Mouse (Mus musculus): Measurements from ENCODE around the gene Rab35. TPM values are rescaled to one million over a fixed set of nuclear protein-coding genes. Genes with fewer than 3 reads are reported as not detected.

Gene Rab35
- 10 to 100 TPM; 43.2 to 44.8 TPM for total RNA-seq (2021)

DNA sequence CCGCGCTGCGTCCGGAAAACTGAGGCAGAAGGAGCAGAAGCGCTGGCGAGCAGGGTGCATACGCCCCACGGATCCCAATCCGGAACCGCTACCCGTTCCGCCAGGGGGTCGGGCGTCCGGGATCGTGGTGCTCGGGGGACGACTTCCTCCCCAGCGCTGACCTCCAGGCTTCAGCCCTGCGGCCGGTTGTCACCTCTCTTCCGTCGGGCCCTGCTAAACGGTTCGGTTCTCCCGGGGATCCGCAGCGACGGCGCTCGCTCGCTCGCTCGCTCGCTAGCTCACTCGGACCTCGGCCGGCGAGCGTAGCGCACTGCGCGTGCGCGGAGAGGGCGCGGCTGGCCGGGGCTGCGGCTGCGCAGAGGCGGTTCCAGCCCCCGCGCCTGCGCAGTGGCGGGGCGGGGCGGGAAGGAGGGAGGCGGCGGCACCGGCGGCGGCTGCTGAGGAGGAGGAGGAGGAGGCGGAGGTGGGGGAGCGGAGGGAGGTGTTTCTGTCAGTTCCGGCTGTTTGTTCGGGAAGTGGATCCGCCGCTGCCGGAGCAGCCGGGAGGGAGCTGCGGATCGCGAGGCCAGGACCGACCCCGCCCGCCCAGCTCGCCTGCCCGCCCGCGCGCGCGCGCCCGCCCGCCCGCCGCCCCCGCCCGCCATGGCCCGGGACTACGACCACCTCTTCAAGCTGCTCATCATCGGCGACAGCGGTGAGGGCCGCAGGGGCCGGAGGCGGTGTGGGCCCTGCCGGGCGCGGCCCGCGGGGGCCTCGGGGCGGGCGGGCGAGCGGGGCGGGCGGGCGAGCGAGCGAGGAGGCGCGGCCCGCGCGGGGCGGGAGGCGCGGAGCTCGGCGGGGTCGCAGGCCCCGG is at the start of gene Rab35:
Gene Rab35 (plus strand): TSS at position 404 of the 853 bp plus-strand sequence.
- peak; percentile 94 for DNase-seq (ENCODE audit: low spot score)
- intact Hi-C loops (cut with DNase I), result loop anchor here (2.0 to 5.0 kb wide), 2 partner anchors 21 to 139 kb away; no protein-coding TSS in a partner anchor

DNA sequence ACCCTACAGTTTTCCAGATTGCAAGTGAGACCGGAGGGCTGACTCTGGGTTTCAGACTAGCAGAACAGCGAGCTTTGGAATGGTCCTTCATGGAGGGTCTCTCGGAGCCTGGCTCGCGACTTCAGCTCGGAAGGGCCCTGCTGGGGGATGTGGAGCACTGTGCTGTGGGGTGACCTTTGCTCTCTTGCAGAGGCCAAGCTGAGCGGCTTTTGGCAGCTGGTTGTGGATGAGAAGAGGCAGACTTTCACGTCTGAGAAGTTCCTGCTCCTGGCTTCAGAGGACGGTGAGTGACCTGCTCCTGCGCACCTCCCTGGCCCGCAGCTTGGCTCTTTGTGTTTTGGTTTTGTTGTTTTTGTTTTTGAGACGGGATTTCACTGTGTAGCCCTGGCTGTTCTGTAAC is 46.1 kb upstream of the Rab35 start:
- intact Hi-C loops (cut with DNase I), result no loop called here
- no peak for DNase-seq (ENCODE audit: low spot score)

DNA sequence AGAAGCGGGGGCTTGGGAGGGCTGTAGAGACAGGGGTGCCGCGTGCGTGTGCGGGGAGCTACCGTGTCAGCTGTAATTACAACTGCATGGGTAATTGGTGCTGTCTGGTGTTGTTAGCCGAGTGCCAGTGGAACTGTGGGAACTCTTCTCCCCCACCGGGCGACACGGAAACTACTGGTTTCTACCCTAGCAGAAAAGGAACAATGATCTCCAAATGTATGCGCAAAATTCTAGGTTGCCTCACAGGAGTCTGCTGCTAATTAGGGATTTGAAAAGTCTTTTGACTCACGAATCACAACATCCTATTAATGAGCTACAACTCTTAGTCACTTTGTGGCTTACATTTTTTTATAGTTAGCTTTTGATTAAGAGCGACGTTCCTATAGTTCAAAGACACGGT is 45.5 kb upstream of the Rab35 start:
- intact Hi-C loops (cut with DNase I), result no loop called here
- DNase-seq (ENCODE audit: low spot score), result no peak

DNA sequence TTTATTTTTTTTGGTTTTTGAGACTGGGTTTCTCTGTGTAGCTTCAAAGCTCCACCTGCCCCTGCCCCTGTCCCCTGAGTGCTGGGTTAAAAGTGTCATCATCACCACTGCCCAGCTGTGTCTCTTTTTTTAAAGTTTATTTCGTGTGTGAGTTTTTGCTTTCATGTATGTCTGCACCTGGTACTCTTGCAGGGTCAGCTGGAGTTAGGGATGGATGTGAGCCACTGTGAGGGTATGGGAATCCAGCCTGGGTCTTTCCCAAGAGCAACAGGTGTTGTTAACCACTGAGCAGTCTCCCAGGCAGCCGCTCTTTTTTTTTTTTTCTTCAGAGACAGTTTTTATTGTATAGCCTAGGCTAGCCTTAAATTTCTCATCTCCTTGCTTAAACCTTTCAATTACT is 44.9 kb upstream of the Rab35 start:
- intact Hi-C loops (cut with DNase I), result no loop called here
- no peak for DNase-seq (ENCODE audit: low spot score)

DNA sequence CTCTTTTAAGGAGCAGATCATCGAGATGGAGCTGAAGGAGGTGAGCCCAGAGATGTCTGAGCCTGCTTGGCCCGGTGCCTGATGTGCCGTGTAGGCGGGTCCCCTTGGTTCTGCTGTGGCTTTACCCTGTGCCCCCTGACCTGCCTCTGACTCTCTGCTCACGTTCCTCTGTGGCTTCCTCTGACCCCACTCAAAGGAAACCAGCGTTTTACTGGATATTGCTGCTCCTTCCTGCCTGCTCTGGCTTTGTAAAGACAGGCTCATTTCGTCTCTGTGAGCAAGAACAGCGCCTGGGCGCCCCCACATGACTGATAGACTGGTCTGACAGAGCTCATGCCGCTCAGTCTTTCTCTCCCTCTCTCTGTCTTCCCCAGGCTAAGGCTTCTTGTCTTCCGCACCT is 40.7 kb upstream of the Rab35 start:
- intact Hi-C loops (cut with DNase I), result no loop called here
- no peak for DNase-seq (ENCODE audit: low spot score)

DNA sequence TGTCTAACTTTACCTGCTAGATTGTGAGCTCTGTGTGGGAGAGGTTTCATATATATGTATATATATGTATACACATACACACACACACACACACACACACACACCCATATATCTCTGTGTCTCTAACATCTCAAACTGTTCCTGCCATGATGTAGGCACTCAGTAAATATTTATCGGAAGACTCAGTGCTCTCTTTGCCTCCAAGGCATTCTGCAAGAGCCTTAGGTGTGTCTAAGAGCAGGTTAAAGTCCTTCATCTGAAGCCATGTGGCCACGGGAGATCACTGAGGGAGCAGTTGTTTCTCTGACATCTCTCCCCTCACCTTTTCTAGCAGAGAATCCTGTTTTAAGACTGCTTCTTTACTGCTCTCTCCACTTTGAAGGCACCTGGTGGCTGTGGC is 40.2 kb upstream of the Rab35 start:
- intact Hi-C loops (cut with DNase I), result no loop called here
- no peak for DNase-seq (ENCODE audit: low spot score)

DNA sequence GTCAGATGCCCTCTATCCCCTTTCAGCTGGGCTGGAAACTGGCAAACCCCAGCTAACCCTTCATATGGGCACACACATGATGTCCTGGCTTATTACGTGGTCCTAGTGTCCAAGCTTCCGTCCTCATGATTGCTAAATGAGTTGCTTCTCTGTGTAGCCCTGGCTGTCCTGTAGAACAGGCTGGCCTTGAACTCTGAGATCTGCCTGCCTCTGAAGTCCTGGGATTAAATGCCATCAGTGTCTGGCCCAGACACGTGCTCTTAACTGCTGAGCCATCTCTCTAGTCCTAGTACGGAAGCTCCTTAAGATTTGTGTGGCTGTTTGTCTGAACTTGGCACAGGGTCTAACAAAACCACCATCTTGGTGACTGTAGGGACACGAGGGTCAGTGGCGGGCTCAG is 28.1 kb upstream of the Rab35 start:
- DNase-seq (ENCODE audit: low spot score), result no peak
- intact Hi-C loops (cut with DNase I), result no loop called here

DNA sequence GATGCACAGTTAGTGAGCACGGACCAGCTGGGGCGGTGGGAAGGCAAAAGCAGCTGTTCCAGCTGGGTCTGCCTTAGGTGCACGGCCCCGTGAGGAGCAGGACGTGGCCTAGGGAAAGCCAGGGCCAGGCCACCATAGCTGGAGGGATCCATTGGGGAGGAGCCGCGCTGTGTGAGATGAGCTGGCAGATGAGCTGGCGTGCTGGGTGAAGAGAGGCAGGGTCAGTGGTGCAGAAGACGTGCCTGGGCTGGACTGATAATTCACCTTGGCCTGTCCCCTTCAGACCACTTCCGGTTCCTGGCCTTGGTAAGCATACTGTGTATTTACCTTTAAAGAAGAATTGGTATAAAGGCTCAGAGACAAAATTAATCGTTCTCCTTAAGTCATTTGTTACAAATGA is 20.1 kb upstream of the Rab35 start:
- DNase-seq (ENCODE audit: low spot score), result no peak
- intact Hi-C loops (cut with DNase I), result no loop called here

DNA sequence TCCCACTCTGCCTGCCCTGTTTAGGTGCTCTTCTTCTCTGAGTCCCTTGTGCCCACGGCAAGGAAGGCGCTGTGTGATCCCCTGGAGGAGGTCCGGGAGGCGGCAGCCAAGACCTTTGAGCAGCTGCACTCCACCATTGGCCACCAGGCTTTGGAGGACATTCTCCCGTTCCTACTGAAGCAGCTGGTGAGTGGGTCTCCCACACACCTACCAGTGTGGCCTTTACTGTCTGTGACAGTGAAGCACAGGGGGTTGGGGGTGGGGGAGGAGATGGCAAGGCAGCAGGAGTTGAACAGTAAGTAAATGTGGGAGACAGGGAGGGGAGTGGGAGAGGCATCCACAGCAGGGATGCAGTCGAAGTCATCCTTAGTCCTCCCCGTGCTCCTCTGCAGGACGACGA is 18.4 kb upstream of the Rab35 start:
- no peak for DNase-seq (ENCODE audit: low spot score)
- intact Hi-C loops (cut with DNase I), result no loop called here

DNA sequence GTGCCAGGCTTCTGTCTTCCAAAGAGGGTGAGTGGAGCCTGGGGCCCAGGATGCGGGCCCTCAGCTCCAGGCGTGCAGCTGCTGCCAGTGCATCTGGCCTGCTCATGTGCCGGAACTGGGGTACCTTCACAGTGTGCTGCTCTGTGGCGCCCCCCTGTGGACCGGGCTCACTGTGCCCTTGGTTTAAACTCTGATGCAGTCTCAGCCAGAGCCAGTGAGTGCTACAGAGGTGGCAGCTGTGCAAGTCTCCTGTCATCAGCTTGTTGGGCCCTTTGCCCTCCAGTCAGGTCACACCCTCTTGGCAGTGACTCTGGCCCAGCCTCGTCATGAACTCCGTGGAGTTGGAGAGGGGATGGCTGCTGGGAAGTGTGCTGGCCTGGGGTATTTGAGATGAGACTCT is 16.8 kb upstream of the Rab35 start:
- DNase-seq (ENCODE audit: low spot score), result peak; percentile 42
- intact Hi-C loops (cut with DNase I), result no loop called here

DNA sequence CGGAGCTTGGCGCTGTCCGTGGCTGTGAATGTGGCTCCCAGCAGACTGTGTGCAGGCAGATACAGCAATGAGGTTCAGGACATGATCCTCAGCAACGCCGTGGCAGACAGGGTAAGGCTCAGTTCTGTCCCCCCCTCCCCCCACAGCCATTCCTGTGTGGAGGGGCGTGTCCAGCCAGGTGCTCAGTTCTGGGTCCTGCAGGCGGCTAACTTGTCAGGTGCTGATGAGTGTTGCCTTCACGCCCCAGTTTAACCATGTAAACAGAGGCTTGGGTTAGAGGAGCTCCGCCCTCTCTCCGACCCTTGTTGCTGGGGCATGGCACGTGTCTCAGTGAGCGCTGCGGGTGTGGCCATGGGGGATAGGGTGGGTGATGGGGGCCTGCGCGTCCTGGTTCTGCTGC is 12.0 kb upstream of the Rab35 start:
- DNase-seq (ENCODE audit: low spot score), result no peak
- intact Hi-C loops (cut with DNase I), result no loop called here

DNA sequence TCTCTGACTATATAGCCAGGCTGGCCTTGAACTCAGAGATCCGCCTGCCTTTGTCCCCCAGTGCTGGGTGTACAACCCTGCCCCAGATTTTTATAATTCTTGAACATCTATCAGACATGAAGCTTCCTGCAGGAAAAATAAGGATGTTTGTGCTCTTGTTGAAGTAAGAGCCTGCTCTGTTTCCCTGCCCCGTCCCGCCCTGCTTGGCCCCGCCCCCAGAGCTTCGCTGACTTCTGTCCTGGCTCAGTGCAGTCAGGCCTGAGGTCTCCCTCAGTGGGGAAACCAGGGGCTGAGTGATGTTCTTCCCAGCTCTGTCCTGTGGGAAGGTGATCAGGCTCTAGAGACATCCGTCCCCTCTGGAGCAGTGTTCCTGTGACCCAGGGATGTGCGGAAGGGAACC is 9.0 kb upstream of the Rab35 start:
- intact Hi-C loops (cut with DNase I), result no loop called here
- no peak for DNase-seq (ENCODE audit: low spot score)

DNA sequence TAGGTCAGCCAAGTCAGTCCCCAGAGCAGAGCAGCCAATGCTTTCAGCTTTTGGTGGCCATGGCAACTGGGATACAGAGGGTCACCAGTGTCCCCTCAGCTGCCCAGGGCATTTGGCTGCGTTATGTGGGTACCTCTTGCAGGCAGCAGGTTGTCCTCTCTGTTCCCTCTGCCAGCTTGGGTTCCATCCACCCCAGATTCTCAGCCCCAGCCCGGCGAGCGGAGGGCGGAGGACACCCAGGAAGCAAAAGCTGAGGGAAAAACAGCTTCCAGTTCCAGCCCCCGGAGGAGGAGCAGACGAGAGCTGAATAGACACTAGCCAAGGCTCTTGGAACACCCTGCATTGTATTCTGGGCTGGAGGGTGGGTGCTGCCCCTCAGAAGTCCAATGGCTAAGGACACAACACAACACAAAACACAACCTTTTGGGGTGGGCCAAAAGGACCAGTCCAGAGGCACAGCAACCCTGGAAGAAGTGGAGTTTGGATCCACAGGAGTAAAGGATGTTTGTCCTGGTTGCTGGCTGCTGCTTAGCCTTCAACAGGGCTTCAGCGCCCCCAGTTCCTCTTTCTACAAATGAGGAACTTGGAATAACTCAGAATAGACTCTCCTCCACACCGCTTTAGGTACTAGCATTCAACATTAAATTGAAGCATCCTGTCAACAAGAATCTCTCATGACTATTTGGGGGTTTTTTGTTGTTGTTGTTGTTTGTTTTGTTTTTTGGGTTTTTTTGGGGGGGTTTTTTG is 7.8 kb upstream of the Rab35 start:
- no peak for DNase-seq (ENCODE audit: low spot score)
- intact Hi-C loops (cut with DNase I), result no loop called here

DNA sequence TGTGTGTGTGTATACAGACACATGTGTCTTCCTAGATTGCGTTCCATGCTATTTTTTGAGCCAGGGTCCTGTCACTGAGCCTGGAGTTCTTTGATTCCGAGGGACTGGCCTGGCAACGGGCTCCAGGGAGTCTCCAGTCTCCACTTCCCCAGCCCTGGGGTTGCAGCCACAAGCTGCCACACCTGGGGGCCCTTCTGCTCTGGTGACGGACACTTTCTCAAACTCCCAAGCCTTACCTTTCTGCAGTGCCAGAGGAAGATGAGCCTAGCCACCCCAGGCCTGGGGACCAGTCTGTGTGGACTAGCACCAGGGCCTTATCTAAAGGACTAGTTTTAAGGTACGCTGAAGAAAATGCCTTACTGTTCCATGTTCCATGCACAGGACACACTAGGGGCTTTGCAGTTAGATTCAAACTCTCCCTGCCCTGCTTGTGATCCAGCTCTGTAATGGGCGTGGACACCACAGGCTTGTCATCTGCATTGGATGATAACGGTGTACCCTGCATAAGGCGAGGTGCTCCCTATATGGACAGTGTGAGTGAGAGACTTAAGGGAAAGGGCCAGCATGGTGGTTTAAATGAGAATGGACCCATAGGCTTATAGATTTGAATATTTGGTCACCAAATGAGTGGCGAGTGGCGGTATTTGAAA is 5.3 kb upstream of the Rab35 start:
- DNase-seq (ENCODE audit: low spot score), result no peak
- intact Hi-C loops (cut with DNase I), result no loop called here

DNA sequence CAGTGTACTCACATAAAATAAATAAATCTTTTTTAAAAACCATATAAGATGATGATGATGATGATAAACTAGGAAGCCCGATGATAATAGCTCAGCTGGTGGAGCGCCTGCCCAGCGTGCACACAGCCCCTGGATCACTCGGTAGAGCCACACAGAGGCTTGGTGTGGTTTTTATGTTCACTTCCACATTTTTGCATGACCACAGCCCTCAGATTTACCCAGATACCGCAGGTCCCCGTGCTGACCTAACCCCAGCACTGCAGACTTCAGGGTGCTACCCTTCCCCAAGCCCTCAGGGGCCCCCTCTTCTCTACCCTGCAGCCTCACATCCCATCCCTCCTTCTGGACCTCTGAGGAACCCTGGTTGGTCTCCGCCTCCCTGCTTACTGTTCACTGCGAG is 3.6 kb upstream of the Rab35 start:
- no peak for DNase-seq (ENCODE audit: low spot score)
- intact Hi-C loops (cut with DNase I), result no loop called here

DNA sequence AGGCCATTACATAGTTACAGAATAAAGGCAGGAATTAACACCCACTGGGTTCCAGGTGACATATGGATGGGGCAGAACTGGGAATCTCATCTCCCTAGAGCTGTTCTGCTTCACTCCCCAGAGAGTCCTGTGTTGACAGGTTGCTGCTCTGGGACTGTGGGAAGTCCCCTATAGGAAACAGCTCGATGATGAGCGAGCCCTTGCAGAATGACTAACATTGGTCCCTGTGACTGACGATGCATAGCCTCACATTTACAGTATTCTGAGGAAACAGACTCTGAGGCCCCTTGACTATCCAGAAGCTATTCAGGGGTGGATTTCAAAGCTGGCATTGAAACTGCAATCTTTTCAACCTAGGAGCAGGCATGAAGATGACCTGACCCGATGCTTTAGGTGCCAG is 2.0 kb upstream of the Rab35 start:
- intact Hi-C loops (cut with DNase I), result loop anchor here (5.0 kb wide), 1 partner anchor 137 kb away; no protein-coding TSS in a partner anchor
- no peak for DNase-seq (ENCODE audit: low spot score)

DNA sequence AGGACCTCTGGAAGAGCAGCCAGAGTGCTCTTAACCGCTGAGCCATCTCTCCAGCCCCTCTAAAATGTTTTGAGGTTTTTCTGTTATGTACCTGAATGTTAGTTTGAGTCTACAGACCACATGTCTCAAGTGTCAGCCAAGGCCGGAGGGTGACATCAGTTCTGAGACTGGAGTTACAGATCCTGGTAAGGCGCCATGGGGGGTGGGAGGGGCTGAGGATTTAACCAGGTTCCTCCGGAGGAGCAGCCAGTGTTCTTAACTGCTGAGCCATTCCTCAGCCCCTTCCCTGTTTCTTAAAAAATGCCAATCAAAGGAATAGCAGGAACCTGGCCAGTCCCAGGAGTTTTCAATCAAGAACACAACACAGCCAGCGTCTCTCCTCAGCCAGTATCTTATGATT is 1.4 kb upstream of the Rab35 start:
- DNase-seq (ENCODE audit: low spot score), result no peak
- intact Hi-C loops (cut with DNase I), result loop anchor here (5.0 kb wide), 1 partner anchor 138 kb away; no protein-coding TSS in a partner anchor

DNA sequence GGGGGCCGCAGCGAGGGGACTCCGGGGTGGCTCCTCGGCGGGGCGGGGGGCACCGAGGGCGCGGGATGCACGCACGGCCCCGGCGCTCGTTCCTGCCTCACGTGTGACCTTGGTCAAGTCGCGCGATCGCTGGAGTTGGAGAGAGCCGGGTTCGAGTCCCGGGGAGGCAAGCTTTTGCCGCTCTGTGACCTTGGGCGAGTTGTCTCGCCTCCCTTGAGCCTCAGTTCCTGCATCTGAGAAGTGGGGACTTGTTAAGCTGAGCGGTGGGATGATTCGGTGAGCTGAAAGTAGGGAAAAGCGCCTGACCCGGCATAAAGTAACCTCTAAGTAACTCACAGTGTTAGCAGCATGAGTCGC is 628 bp downstream of the Rab35 start:
- DNase-seq (ENCODE audit: low spot score), result no peak
- intact Hi-C loops (cut with DNase I), result loop anchor here (2.0 to 5.0 kb wide), 2 partner anchors 20 to 140 kb away; no protein-coding TSS in a partner anchor

DNA sequence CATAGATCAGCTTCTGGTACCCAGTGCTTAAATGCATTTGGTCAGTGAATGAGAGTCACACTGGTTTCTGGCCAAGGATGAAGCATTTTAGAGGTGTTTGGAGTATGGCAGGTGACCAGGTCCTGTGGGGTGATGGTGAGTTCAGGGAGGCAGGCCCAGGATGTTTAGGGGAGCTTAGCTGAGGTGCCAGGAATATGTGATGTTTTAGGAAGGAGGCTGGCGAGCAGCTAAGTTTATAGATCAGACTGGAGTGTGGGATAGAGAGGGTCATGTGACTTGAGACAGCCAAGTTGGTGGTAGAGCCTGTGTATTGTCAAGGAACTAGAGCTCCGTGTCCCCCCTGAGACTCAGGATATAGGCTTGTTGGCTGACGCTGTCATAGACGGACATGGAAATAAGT is 1.4 kb downstream of the Rab35 start:
- intact Hi-C loops (cut with DNase I), result loop anchor here (2.0 to 5.0 kb wide), 2 partner anchors 20 to 141 kb away; no protein-coding TSS in a partner anchor

DNA sequence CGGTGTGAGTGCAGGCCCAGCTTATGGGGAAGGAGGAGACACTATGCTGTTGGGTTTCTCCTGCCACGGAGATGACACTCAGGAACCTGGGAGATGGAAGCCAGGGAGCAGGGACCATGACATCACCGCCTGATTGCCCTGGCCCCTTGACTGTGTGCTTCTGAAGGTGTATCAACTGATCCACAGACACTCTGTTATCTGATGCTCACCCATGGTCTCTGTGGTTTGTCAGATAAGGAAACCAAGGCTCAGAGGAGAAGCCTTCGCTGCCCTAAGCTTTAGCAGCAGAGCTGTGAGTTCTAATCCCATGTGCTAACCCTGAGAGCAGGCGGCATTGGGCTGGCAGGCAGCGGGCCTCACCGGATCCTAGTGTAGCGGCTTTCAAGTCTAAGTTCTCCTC is 2.3 kb downstream of the Rab35 start:
- DNase-seq (ENCODE audit: low spot score), result no peak
- intact Hi-C loops (cut with DNase I), result loop anchor here (5.0 kb wide), 1 partner anchor 142 kb away; no protein-coding TSS in a partner anchor

More for the DNA sequence above, 1.4 kb downstream of the Rab35 start:
- DNase-seq (ENCODE audit: low spot score), result no peak

DNA sequence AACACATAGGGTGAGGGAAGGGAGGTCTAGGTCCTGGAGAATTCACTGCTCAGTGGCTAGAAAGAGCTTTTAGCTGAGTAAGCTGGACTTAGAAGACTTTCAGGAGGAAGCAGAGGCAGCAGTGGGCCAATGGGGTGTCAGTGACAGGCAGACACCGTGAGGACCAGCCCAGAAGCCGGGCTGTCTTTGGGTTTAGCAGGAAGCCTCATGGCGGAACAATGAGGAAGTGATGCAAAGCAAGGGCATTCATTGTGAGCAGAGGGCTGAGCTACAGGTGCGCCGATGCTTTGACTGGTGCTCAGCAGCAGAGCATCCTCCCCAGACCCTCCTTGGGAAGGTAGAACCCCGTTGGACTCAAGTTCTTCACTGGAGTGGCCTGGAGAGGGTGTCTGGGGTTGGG is 3.8 kb downstream of the Rab35 start:
- intact Hi-C loops (cut with DNase I), result no loop called here
- DNase-seq (ENCODE audit: low spot score), result no peak

Measured in heart, postnatal 25 days (tissue).